Mouse (Mus musculus) regulatory T cell (primary cell): Measurements from ENCODE around the gene Agtpbp1.
"Not testable (repeated sequence)": the region's sequence is repeated elsewhere in the genome, so short reads cannot be mapped to it uniquely, and the experiment has no call there.

Source experiments
- in situ Hi-C: fragments of 300-600 bp; cut with MboI, MseI; formaldehyde crosslinking; loops from one replicate; pipeline ENCODE4 v1.15.1; 2025; ENCODE audit warnings: high pct_unique_total_duplicates

Gene Agtpbp1

DNA sequence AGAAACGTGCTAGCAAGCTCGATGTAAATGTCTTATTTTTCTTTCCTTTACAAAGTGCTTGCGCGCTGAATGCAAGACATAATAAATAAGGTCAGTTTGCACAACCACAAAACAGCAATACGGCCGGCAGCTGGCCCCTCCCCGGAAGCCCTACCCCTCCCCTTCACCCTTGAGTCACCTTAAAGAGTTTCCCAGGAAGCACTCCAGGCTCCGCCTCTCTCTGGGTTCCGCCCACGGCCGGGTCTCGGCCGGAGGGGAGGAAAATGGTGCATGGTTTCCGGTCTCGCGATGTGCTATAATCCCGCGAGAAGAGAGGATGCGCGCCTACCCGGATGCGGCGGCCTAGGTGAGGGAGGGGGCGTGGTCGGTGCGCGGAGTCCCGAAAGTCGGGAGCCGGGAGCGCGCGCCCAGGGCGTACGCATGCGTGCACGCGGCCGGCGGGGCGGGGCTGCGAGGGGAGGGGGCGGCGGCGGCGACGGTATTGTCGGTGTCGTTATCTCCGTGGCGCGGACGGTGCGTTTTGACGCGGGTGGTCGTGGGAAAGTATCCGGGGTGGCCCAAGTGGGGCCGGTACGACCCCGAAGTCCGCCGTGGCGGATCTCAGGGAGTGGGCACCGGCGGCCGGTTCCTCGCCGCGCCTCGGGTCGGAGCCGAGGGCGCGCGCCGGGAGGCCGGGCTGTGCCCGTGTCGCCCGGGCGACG is at the start of gene Agtpbp1, which contains the start of gene Naa35:
Agtpbp1 (minus strand) TSS at position 281 of the 701 bp plus-strand sequence.
Naa35 (plus strand) TSS at position 313 of the 701 bp plus-strand sequence.
- in situ Hi-C loops, result no loop called here

GRCm38 (mm10) chr13:59634637-59635036 is 49.6 kb upstream of the Agtpbp1 start:
- in situ Hi-C loops, result no loop called here

GRCm38 (mm10) chr13:59626739-59627138 is 41.7 kb upstream of the Agtpbp1 start:
- in situ Hi-C loops, result no loop called here

DNA sequence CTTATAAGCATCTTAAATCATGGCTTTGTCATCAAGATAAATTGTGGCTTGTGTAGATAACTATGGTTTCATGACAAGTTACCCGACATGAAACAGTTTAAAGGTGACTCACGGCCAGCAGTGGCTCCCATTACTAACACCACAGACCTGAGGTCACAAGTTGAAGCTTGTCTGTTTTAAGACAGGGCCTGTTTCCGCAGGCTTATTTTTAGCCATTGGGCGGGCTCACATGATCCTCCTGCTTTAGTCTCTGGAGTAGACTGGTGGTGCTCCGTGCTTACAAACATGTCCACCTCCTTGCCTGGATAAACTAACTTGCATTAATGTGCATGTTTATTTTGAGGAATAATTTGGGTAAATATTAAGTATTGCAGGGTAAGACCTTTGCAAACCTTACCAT is 39.9 kb upstream of the Agtpbp1 start:
- in situ Hi-C loops, result no loop called here

- in situ Hi-C loops, result no loop called here
Measured at GRCm38 (mm10) chr13:59624389-59624788, 39.4 kb upstream of the Agtpbp1 start.

GRCm38 (mm10) chr13:59621643-59622489 is 36.8 kb upstream of the Agtpbp1 start:
- in situ Hi-C loops, result no loop called here

DNA sequence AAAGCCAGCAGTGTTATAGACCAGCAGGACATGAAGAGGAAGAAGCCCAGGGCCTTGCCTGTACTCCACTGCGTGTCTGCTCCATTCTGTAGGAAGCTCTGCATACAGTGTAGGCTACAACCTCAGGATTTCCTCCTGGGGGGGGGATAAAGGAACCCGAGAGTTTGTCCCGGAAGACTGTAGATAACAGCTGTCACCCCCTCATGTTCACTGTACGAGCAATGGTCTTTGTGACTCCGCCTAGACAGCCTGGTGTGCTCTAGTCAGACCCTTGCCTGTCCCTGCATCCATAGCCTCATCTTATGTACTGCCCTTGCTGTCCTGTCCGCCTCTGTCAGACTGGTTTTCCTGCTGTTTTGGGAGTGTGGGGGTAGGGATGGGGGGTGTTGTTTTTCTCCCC is 33.4 kb upstream of the Agtpbp1 start:
- in situ Hi-C loops, result no loop called here

GRCm38 (mm10) chr13:59615554-59615953 is 30.5 kb upstream of the Agtpbp1 start:
- in situ Hi-C loops, result no loop called here

DNA sequence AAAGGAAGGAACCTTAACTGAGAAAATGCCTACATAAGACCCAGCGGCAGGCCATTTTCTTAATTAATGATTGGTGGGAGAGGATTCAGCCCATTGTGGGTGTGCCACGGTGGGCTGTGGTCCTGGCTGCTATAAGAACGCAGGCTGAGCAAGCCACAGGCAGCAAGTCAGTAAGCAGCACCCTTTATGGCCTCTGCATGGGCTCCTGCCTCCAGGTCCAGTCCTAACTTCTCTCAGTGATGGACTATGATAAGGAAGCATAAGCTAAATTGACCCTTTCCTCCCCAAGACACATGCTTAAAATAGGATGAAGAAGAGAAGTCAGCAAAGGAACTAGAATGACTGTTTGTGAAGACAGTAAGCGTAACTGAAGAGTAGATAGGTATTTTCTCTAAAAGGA is 30.1 kb upstream of the Agtpbp1 start:
- in situ Hi-C loops, result no loop called here

- in situ Hi-C loops, result no loop called here
Measured at GRCm38 (mm10) chr13:59613868-59614267, 28.8 kb upstream of the Agtpbp1 start.

DNA sequence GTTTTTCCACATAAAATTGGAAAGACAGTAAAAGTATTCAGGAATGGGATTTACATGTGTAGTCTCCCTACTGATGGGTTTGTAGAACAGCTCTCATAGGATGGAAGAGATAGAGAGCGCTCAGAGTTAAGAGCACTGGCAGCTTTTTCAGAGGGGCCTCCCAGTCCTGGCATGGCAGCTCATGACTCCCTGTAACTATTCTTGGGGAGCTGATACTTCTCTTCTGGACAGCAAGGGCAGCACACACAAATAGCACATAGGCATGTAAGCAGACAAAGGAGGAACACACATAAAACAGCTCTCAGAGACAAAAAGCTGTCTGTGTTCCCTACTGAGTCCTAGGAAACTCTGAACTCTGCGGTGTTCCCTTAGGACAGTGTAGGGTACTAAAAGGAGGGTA is 25.4 kb upstream of the Agtpbp1 start:
- in situ Hi-C loops, result no loop called here

- in situ Hi-C loops, result no loop called here
Measured at GRCm38 (mm10) chr13:59609885-59610284, 24.9 kb upstream of the Agtpbp1 start.

DNA sequence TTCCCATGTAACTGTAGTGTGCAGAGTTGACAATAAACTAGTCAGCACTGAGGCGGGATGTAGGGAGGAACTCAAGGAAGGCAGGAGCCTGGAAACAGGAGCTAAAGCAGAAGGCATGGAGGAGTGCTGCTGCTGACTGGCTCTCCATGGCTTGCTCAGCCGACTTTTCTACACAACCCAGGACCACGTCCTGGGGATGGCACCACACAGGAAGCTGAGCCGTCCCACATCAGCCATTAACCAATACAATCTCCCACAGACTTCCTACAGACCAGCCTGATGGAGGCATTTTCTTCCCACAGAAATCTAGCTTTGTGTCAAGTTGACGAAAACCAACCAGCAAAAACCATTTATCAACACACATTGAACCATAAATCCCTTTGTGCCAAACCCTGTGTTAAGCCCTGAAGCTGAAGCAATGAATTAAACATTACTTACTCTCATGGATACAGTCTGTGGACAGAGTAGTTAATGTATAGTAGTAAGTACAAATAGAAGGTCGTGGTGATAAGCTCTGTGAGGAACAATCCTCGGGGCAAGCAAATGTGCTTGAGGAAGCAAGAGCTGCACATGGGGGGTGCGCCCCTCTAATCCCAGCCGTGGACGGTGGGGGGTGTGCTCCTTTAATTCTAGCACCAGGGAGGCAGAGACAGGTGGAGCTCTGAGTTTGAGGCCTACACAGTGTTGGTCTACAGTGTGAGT is 20.3 kb upstream of the Agtpbp1 start:
- in situ Hi-C loops, result no loop called here

- in situ Hi-C loops, result no loop called here
Measured at GRCm38 (mm10) chr13:59604511-59604910, 19.5 kb upstream of the Agtpbp1 start.

GRCm38 (mm10) chr13:59603096-59603495 is 18.1 kb upstream of the Agtpbp1 start:
- in situ Hi-C loops, result no loop called here

- in situ Hi-C loops, result no loop called here
Measured at GRCm38 (mm10) chr13:59592630-59593029, 7.6 kb upstream of the Agtpbp1 start.

GRCm38 (mm10) chr13:59592058-59592457 is 7.0 kb upstream of the Agtpbp1 start:
- in situ Hi-C loops, result not testable (repeated sequence)

DNA sequence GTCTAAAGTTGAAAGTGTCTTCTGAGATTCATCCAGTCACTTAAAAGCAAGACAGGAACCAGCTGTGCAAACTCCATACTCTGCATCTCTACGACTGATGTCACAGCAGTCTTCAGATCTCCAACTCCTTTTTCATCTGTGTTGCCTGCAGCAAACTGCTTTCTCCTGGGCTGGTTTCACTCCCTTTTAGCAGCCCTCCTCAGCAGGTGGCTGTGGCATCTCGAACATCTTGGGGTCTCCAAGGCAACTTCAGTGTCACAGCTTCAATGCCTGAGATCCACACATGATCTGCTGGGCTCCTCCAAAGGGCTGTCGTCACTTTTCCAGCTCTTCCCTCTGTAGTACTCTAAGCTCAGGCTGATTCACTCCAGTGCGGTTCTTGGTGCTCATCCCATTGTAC is 5.7 kb upstream of the Agtpbp1 start:
- in situ Hi-C loops, result no loop called here

DNA sequence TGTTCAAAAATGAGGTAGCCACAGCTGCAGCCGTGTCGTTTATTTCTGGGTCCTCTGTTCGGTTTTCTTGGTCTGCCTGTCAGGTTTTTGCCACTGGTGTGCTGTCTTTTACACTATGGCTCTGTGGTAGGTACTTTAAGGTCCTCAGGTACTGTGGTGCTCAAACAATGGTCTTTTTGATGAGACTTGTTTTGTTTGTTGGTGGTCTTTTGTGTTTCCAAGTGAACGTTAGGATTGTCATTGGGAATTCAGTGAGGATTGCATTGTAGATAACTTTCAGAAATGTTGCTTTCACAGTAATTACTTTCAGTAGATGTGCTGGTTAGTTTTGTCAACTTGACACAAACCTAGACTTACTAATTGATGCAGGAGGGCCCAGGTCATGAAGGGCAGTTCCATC is 4.6 kb upstream of the Agtpbp1 start:
- in situ Hi-C loops, result no loop called here

- in situ Hi-C loops, result no loop called here
Measured at GRCm38 (mm10) chr13:59587201-59587600, 2.2 kb upstream of the Agtpbp1 start.

DNA sequence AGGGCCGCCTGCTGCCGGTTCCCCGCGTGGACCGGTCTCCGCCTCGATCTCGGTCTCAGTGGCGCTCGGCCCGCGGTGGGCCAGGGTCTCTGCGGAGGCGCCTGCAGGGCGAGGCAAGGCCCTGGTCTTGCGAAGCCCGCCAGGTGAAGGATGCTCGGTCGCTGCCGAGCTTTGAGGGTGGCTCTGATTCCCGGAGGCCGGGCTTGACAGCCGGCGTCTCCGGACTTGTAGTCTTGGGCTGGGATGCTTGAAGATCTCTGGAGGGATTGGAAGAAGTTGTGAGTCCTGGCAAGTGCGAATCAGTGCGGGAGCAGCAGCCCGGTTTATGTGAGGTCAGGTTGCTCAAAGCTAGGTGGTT is 600 bp upstream of the Agtpbp1 start:
- in situ Hi-C loops, result no loop called here

DNA sequence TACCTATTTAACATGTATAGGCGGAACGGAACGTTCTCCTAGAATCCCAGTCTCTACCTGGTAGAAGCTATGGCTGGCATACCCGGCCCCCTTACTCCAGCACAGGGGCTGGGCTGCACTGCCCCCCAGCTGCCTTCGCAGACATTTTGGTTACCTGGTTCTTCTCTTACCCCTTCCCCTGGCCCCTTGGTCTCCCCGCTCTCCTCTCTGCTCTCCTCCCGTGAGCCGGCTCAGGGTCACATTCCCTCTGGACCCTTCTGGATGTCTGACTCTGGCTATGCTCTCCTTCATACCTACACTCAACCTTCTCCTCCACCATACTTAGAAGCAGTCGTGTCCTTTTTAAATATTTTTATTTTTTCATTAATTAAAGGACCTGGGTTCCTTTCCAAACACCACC is 546 bp downstream of the Agtpbp1 start:
- in situ Hi-C loops, result no loop called here
